ENCODE assay signal across 18 mouse cellular contexts in genomic region chr1:91562977-91563590, GRCm38 (mm10). TPM values are rescaled to one million over a fixed set of nuclear protein-coding genes. Genes with fewer than 3 reads are reported as not detected.
DNase-seq lines count a peak whose midpoint lies in the region; ATAC-seq and TF ChIP-seq lines count a peak whose summit lies in the region.
"Had no signal": no experiment of that assay in that cellular context is flagged by ENCODE, and none has a peak within 500 bp of the region (broad histone marks: within the 10 kb centered on the region; RNA-seq: fewer than 3 reads in every experiment).

No protein-coding gene starts in this region.

- WGBS in intestine, postnatal 0 days: 84% methylated on average over 4 of the region's 4 CpGs
- WGBS in intestine, embryonic 15.5 days: 86% methylated on average over 4 of the region's 4 CpGs
- 85% methylated on average over 4 of the region's 4 CpGs for WGBS in lung, postnatal 0 days
- 75% methylated on average over 4 of the region's 4 CpGs for WGBS in lung, adult 2 months

- H3K4me1 ChIP-seq in intestine, postnatal 0 days (replicated peaks; ENCODE audit: control insufficient read depth, insufficient read depth, low read length): no peaks in the 10 kb centered on the region
- H3K4me1 ChIP-seq in intestine, embryonic 15.5 days (replicated peaks): no peaks in the 10 kb centered on the region
- no peaks in the 10 kb centered on the region for H3K4me1 ChIP-seq in lung, postnatal 0 days (ENCODE audit: insufficient read depth, low read depth, low read length)
- H3K4me1 ChIP-seq in lung, adult 2 months (ENCODE audit: control insufficient read depth, insufficient read depth, low read length): no peaks in the 10 kb centered on the region
- peaks cover 2% of the 10 kb centered on the region; the same call in 1 of the 2 replicates for H3K4me1 ChIP-seq in cortical plate, adult 2 months (ENCODE audit: control insufficient read depth, insufficient read depth, low read length)
- H3K4me1 ChIP-seq: embryonic facial prominence, embryonic 12.5 days; heart, embryonic 10.5 days had no signal

- no peak overlapping the region for H3ac ChIP-seq in C2C12 (ENCODE audit: control insufficient read depth, insufficient read length, low read depth)

- no peak overlapping the region for H3K4me2 ChIP-seq in intestine, postnatal 0 days (replicated peaks; ENCODE audit: low read depth)
- H3K4me2 ChIP-seq in intestine, embryonic 15.5 days (replicated peaks): no peak overlapping the region
- H3K4me2 ChIP-seq in lung, postnatal 0 days (replicated peaks; ENCODE audit: low read depth, low read length): no peak overlapping the region
- H3K4me2 ChIP-seq: embryonic facial prominence, embryonic 12.5 days; limb, embryonic 13.5 days had no signal

- no peak for ATAC-seq in intestine, postnatal 0 days
- ATAC-seq in intestine, embryonic 15.5 days: no peak
- peak; percentile 14; the same call in 1 of the 2 replicates for ATAC-seq in lung, postnatal 0 days
- ATAC-seq: intestine, embryonic 16.5 days had no signal

- no peak overlapping the region for H3K9ac ChIP-seq in intestine, postnatal 0 days (ENCODE audit: low read depth, low read length)
- no peak overlapping the region for H3K9ac ChIP-seq in intestine, embryonic 15.5 days
- H3K9ac ChIP-seq in lung, postnatal 0 days (replicated peaks; ENCODE audit: low read depth): no peak overlapping the region
- H3K9ac ChIP-seq: embryonic facial prominence, embryonic 12.5 days; limb, embryonic 13.5 days had no signal

- no peaks in the 10 kb centered on the region for H3K79me3 ChIP-seq in C2C12 (ENCODE audit: low read depth)

- no peak overlapping the region for H3K4me3 ChIP-seq in intestine, postnatal 0 days (ENCODE audit: low read depth, low read length)
- no peak overlapping the region for H3K4me3 ChIP-seq in intestine, embryonic 15.5 days (replicated peaks)
- no peak overlapping the region for H3K4me3 ChIP-seq in lung, postnatal 0 days (ENCODE audit: low read depth, low read length)
- H3K4me3 ChIP-seq in lung, adult 2 months (replicated peaks; ENCODE audit: extremely low read depth, low read depth, low read length): no peak overlapping the region
- no peak overlapping the region for H3K4me3 ChIP-seq in C2C12 (ENCODE audit: insufficient read depth, poor library complexity, severe bottlenecking)
- H3K4me3 ChIP-seq in cortical plate, adult 2 months (ENCODE audit: insufficient read depth, low read length): no peak overlapping the region
- H3K4me3 ChIP-seq: embryonic facial prominence, embryonic 12.5 days; forebrain, embryonic 10.5 days; heart, embryonic 10.5 days; limb, embryonic 13.5 days had no signal

- TF ChIP-seq EP300 in lung, postnatal 0 days (IDR thresholded peaks at IDR 0.05): no peak

- H3K36me3 ChIP-seq in intestine, postnatal 0 days (ENCODE audit: control insufficient read depth, insufficient read depth): no peaks in the 10 kb centered on the region; the same call in 1 of the 2 replicates
- no peaks in the 10 kb centered on the region for H3K36me3 ChIP-seq in intestine, embryonic 15.5 days
- H3K36me3 ChIP-seq in lung, postnatal 0 days (ENCODE audit: insufficient read depth, low read length): no peaks in the 10 kb centered on the region
- H3K36me3 ChIP-seq in C2C12 (ENCODE audit: control insufficient read depth, insufficient read depth): no peaks in the 10 kb centered on the region
- H3K36me3 ChIP-seq: forebrain, embryonic 10.5 days had no signal

- peak; percentile 21 for DNase-seq in lung, postnatal 0 days (ENCODE audit: low spot score)
- DNase-seq in lung, adult 2 months: no peak
- DNase-seq in testis, postnatal 14 days (ENCODE audit: low spot score): no peak
- no peak for DNase-seq in kidney, postnatal 14 days
- DNase-seq: adrenal gland, postnatal 36 days; cerebellum, adult 9-11 months; heart, postnatal 36 days; kidney, postnatal 4 days had no signal

- peak; percentile 28; the same call in 1 of the 2 replicates for TF ChIP-seq CTCF in intestine, postnatal 0 days (IDR thresholded peaks at IDR 0.05; ENCODE audit: low read depth)
- TF ChIP-seq CTCF in lung, postnatal 0 days (IDR thresholded peaks at IDR 0.05): peak; percentile 38; the same call in 1 of the 2 replicates
- no peak for TF ChIP-seq CTCF in lung, adult 2 months (IDR thresholded peaks at IDR 0.05; ENCODE audit: insufficient read depth, low read length)
- no peak for TF ChIP-seq CTCF in C2C12 (IDR thresholded peaks at IDR 0.05; ENCODE audit: control insufficient read depth, insufficient read depth, insufficient read length)
- peak; percentile 17; the same call in 1 of the 2 replicates for TF ChIP-seq CTCF in cortical plate, adult 2 months (IDR thresholded peaks at IDR 0.05; ENCODE audit: extremely low read depth, insufficient read depth, low read length)

- H3K79me2 ChIP-seq in C2C12 (ENCODE audit: control insufficient read depth, insufficient read depth): no peaks in the 10 kb centered on the region

- H3K27ac ChIP-seq in intestine, postnatal 0 days (ENCODE audit: low read depth, low read length): no peak overlapping the region
- H3K27ac ChIP-seq in intestine, embryonic 15.5 days: no peak overlapping the region
- no peak overlapping the region for H3K27ac ChIP-seq in lung, postnatal 0 days (ENCODE audit: low read length)
- no peak overlapping the region for H3K27ac ChIP-seq in cortical plate, adult 2 months (ENCODE audit: insufficient read depth, low read length)
- H3K27ac ChIP-seq: embryonic facial prominence, embryonic 12.5 days; forebrain, embryonic 10.5 days; heart, embryonic 10.5 days; macrophage had no signal

- no peaks in the 10 kb centered on the region for H3K27me3 ChIP-seq in intestine, postnatal 0 days (replicated peaks; ENCODE audit: control insufficient read depth, insufficient read depth, low read length)
- H3K27me3 ChIP-seq in intestine, embryonic 15.5 days (replicated peaks): no peaks in the 10 kb centered on the region
- no peaks in the 10 kb centered on the region for H3K27me3 ChIP-seq in lung, postnatal 0 days (replicated peaks; ENCODE audit: insufficient read depth, low read length)
- H3K27me3 ChIP-seq in C2C12 (ENCODE audit: control insufficient read depth, insufficient read depth, insufficient read length): no peaks in the 10 kb centered on the region
- H3K27me3 ChIP-seq: embryonic facial prominence, embryonic 12.5 days had no signal

- no peak for TF ChIP-seq POLR2A in lung, adult 2 months (IDR thresholded peaks at IDR 0.05; ENCODE audit: borderline replicate concordance, extremely low read depth, low read depth, low read length)
- TF ChIP-seq POLR2A in cortical plate, adult 2 months (IDR thresholded peaks at IDR 0.05; ENCODE audit: extremely low read depth, insufficient read depth, low read length): no peak

- H3K9me3 ChIP-seq in intestine, postnatal 0 days (ENCODE audit: control insufficient read depth): no peaks in the 10 kb centered on the region
- no peaks in the 10 kb centered on the region for H3K9me3 ChIP-seq in intestine, embryonic 15.5 days
- no peaks in the 10 kb centered on the region for H3K9me3 ChIP-seq in lung, postnatal 0 days (ENCODE audit: low read length)
- H3K9me3 ChIP-seq: embryonic facial prominence, embryonic 12.5 days; forebrain, embryonic 10.5 days; heart, embryonic 10.5 days; limb, embryonic 13.5 days had no signal

TF ChIP-seq in C2C12, 6 proteins besides CTCF, POLR2A, EP300 and RAD21:
- TF ChIP-seq MYOG (IDR thresholded peaks at IDR 0.05; ENCODE audit: control insufficient read depth, extremely low read depth, insufficient read length) (no peak), USF1 (IDR thresholded peaks at IDR 0.05; ENCODE audit: low read depth) (peak; percentile 18), MYOD1 (IDR thresholded peaks at IDR 0.05; ENCODE audit: control insufficient read depth, insufficient read length, low read depth) (no peak)

RNA-seq across cellular contexts. Expression of gene Asb1, which starts 22.7 kb away (rescaled TPM):
- 2.6 TPM in 2 replicates for polyA plus RNA-seq in intestine, postnatal 0 days (2015; fragmentation: Nextera tagmentation; extraction: Ambion mirVana)
- polyA plus RNA-seq in intestine, embryonic 15.5 days (2015; fragmentation: Nextera tagmentation; extraction: Ambion mirVana): 3.8 and 4.1 TPM in 2 replicates
- 4.2 and 4.6 TPM in 2 replicates for polyA plus RNA-seq in lung, postnatal 0 days (2015; fragmentation: Nextera tagmentation; extraction: Ambion mirVana)
- 8.7 and 10.9 TPM in 2 replicates for polyA plus RNA-seq in lung, adult 2 months (2012; rRNA removed)
- 12.2 TPM for polyA plus RNA-seq in C2C12 (2012; fragmentation: generic; extraction: Trizol)
- polyA plus RNA-seq in cortical plate, adult 2 months (2012; rRNA removed): 20.7 and 22.2 TPM in 2 replicates

Comparison
In these comparisons a context has a peak if more than half of its experiments do, and no peak if none do; other contexts are left out.
1. CTCF ChIP-seq: peak in intestine, postnatal 0 days (single experiment), lung, postnatal 0 days (single experiment) and cortical plate, adult 2 months (single experiment); none in lung, adult 2 months (single experiment) and C2C12 (single experiment).